Mouse (Mus musculus) small intestine, adult 2 months (tissue): ENCODE results near the gene Cry2.

Experiments
- CTCF ChIP-seq: fragments of 200-500 bp; IDR thresholded peaks from 2 replicates; pipeline ENCODE4 v1.5.1; 2012; ENCODE audit warnings: low read depth, mild to moderate bottlenecking, control low read depth, inconsistent platforms, low read length, moderate library complexity, mixed read lengths; ENCODE audit not compliant: insufficient replicate concordance, insufficient read length; ENCODE audit errors: extremely low read depth
- POLR2A ChIP-seq: fragments of 200-500 bp; IDR thresholded peaks from 2 replicates; pipeline ENCODE4 v1.6.1; 2012; ENCODE audit warnings: low read depth, mild to moderate bottlenecking, control low read depth, inconsistent platforms, low read length, moderate library complexity

DNA sequence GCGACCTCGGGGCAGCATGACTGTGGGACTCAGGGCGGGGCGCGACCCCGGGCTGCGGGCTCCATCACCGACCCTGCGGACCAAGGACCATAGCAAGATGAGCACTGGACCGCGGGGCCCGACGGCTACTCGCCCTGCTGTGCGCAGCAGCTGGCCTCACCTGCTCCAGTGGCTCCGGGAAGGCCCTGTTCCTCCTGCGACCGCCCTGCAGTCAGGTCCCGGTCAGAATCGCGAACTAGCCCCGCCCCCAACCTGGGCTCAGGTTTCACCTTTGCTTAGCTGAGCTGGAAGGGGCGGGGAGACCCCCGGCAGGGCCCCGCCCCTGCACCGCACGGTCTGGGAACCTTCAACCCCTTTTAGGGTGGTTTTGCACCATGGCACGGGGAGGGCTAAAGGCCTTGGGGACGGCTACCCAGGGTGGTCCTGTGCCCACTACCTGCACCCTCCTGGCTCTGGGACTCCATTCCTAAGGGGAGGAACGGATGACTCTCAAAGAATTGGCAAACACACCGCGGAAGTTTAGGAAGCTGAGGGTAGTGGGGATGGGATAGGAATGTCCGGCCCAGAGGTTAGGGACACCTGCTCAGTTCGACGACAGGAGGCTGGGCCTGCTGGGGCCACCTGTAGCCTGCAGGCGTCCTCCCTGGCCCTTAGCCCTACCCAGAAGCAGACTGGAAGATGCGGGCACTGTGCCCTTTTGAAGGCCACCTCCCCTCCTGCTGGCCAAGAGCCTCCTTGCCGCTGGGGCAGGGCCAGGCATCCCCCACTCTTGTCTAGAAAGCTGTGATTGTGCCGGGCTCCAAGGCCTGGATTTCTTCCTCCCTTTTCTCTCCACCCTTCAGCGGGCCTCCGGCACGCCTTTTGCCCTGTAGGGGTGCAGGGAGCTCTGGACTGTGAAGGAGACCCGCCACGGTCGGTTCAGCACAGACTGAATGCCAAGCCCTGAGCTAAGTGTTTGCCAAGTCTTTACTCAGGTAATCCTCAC is 62.7 kb downstream of the Cry2 start:
- no peak; the same call in 1 of the 2 replicates for TF ChIP-seq POLR2A
- TF ChIP-seq CTCF = peak; percentile 7; the same call in 1 of the 2 replicates
